Mouse (Mus musculus): ENCODE measurements at regions not wholly inside any gene's neighbourhood (a gene's known extent, or its start where the extent isn't known, plus 50 kb on each side); places are given as distances from the start of the nearest gene placed in this dataset.

GRCm38 (mm10) chr3:17667016-17667415 is 281.2 kb upstream of the Cypt12 start:
- no peak for DNase-seq (ENCODE audit: low spot score)

DNA sequence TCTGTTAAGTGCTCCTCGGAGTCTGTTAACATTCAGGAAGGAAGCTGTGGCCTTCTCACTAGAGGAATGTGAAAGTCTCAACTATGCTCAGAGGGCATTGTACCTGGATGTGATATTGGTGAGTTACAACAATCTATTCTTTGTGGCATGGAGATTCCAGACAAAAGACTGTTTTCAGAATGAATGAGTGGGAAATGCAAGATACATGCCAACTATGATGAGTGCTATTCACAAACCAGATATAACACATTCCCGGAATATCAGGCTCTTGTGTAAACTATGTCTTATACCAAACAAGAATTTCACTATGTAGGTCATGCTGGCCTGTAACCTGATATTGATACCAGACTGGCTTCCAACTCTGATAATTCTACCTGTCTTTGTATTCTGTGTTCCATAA is 279.4 kb upstream of the Cypt12 start:
- no peak for DNase-seq (ENCODE audit: low spot score)
